7 mouse cellular contexts compared by ENCODE assay signal in genomic region chr7:144798471-144798870, GRCm38 (mm10). TPM values are rescaled to one million over a fixed set of nuclear protein-coding genes. Genes with fewer than 3 reads are reported as not detected.
DNase-seq lines count a peak whose midpoint lies in the region; ATAC-seq and TF ChIP-seq lines count a peak whose summit lies in the region.

No protein-coding gene starts in this region.

- no peaks in the 10 kb centered on the region for H3K9me3 ChIP-seq in midbrain, embryonic 10.5 days (replicated peaks)
- no peaks in the 10 kb centered on the region for H3K9me3 ChIP-seq in midbrain, embryonic 16.5 days (replicated peaks; ENCODE audit: control insufficient read depth, low read length, poor library complexity, severe bottlenecking)
- H3K9me3 ChIP-seq in hindbrain, embryonic 12.5 days (replicated peaks): no peaks in the 10 kb centered on the region
- H3K9me3 ChIP-seq in liver, postnatal 0 days (ENCODE audit: low read length): no peaks in the 10 kb centered on the region

- H3K36me3 ChIP-seq in midbrain, embryonic 10.5 days: no peaks in the 10 kb centered on the region
- H3K36me3 ChIP-seq in midbrain, embryonic 16.5 days (ENCODE audit: control insufficient read depth, insufficient read depth, low read length): no peaks in the 10 kb centered on the region
- no peaks in the 10 kb centered on the region for H3K36me3 ChIP-seq in hindbrain, embryonic 12.5 days
- no peaks in the 10 kb centered on the region for H3K36me3 ChIP-seq in liver, postnatal 0 days (replicated peaks; ENCODE audit: insufficient read depth, low read length)

- no peak for TF ChIP-seq EP300 in liver, postnatal 0 days (IDR thresholded peaks at IDR 0.05; ENCODE audit: low read depth)

- no peak for ATAC-seq in midbrain, embryonic 16.5 days
- peak; percentile 77 for ATAC-seq in common myeloid progenitor, adult 5-6 weeks (replicated peaks; ENCODE audit: low read depth, poor library complexity, severe bottlenecking)
- ATAC-seq in hindbrain, embryonic 12.5 days (ENCODE audit: low FRiP score): peak; percentile 38; the same call in 1 of the 2 replicates
- ATAC-seq in liver, postnatal 0 days: no peak

- WGBS in midbrain, embryonic 10.5 days: 37% methylated on average over 1 of the region's 1 CpGs
- 44% methylated on average over 1 of the region's 1 CpGs for WGBS in midbrain, embryonic 16.5 days
- 41% methylated on average over 1 of the region's 1 CpGs for WGBS in hindbrain, embryonic 12.5 days
- 38% methylated on average over 1 of the region's 1 CpGs for WGBS in liver, postnatal 0 days (ENCODE audit: insufficient replicate concordance)

- H3K9ac ChIP-seq in midbrain, embryonic 16.5 days (ENCODE audit: low read depth, low read length): no peak overlapping the region
- no peak overlapping the region for H3K9ac ChIP-seq in hindbrain, embryonic 12.5 days
- H3K9ac ChIP-seq in liver, postnatal 0 days (replicated peaks): no peak overlapping the region

- peaks cover 6% of the 10 kb centered on the region for H3K4me1 ChIP-seq in midbrain, embryonic 10.5 days
- H3K4me1 ChIP-seq in midbrain, embryonic 16.5 days (ENCODE audit: control insufficient read depth, insufficient read depth, low read length): no peaks in the 10 kb centered on the region; the same call in 1 of the 2 replicates
- H3K4me1 ChIP-seq in hindbrain, embryonic 12.5 days: peaks cover 11% of the 10 kb centered on the region
- H3K4me1 ChIP-seq in liver, postnatal 0 days (ENCODE audit: insufficient read depth): peaks cover 3% of the 10 kb centered on the region; the same call in 1 of the 2 replicates

- no peak overlapping the region for H3K4me2 ChIP-seq in midbrain, embryonic 16.5 days (ENCODE audit: low read length)
- no peak overlapping the region for H3K4me2 ChIP-seq in hindbrain, embryonic 12.5 days (replicated peaks)
- H3K4me2 ChIP-seq in liver, postnatal 0 days (ENCODE audit: low read depth, low read length): no peak overlapping the region

- TF ChIP-seq CTCF in liver, postnatal 0 days (IDR thresholded peaks at IDR 0.05; ENCODE audit: low read depth): peak; percentile 65

- peaks cover 25% of the 10 kb centered on the region for H3K27me3 ChIP-seq in midbrain, embryonic 10.5 days (ENCODE audit: low read depth, poor library complexity, severe bottlenecking)
- no peaks in the 10 kb centered on the region; the same call in 1 of the 2 replicates for H3K27me3 ChIP-seq in midbrain, embryonic 16.5 days (ENCODE audit: control insufficient read depth, insufficient read depth, low read depth, low read length)
- peaks cover 12% of the 10 kb centered on the region for H3K27me3 ChIP-seq in hindbrain, embryonic 12.5 days
- no peaks in the 10 kb centered on the region for H3K27me3 ChIP-seq in liver, postnatal 0 days (ENCODE audit: insufficient read depth, low read length)

- DNase-seq in midbrain, embryonic 10.5 days (ENCODE audit: low spot score): peak; percentile 54
- DNase-seq in liver, postnatal 0 days: no peak
- peak; percentile 25 for DNase-seq in right cerebral cortex, postnatal 4 days
- DNase-seq in urinary bladder, postnatal 4 days (ENCODE audit: low spot score in 2 of 2): no peak

- no peak overlapping the region for H3K4me3 ChIP-seq in midbrain, embryonic 10.5 days
- H3K4me3 ChIP-seq in midbrain, embryonic 16.5 days (ENCODE audit: low read depth, low read length): no peak overlapping the region
- H3K4me3 ChIP-seq in hindbrain, embryonic 12.5 days: no peak overlapping the region
- H3K4me3 ChIP-seq in liver, postnatal 0 days (ENCODE audit: low read depth, low read length): no peak overlapping the region

- H3K27ac ChIP-seq in midbrain, embryonic 10.5 days (replicated peaks): peak overlapping the region; percentile 42; the same call in 1 of the 2 replicates
- H3K27ac ChIP-seq in midbrain, embryonic 16.5 days (ENCODE audit: low read length): no peak overlapping the region
- no peak overlapping the region for H3K27ac ChIP-seq in hindbrain, embryonic 12.5 days
- no peak overlapping the region for H3K27ac ChIP-seq in liver, postnatal 0 days (ENCODE audit: low read depth)

RNA-seq across cellular contexts. Expression of gene Fgf3, which starts 39.4 kb away (rescaled TPM):
- 2.9 TPM in 2 replicates for polyA plus RNA-seq in midbrain, embryonic 10.5 days (2016; fragmentation: Nextera tagmentation; extraction: Ambion mirVana)
- 1.4 and 2.0 TPM in 2 replicates for polyA plus RNA-seq in midbrain, embryonic 16.5 days (2015; fragmentation: Nextera tagmentation; extraction: Ambion mirVana)
- 4.2 and 7.8 TPM in 2 replicates for total RNA-seq in common myeloid progenitor, adult 5-6 weeks (2017)
- polyA plus RNA-seq in hindbrain, embryonic 12.5 days (2016; fragmentation: Nextera tagmentation; extraction: Ambion mirVana): 1.9 and 2.1 TPM in 2 replicates
- polyA plus RNA-seq in liver, postnatal 0 days (2015; fragmentation: Nextera tagmentation; extraction: Ambion mirVana): not detected in 2 replicates

RNA-seq across cellular contexts. Expression of gene Ano1, which starts 46.7 kb away (rescaled TPM):
- polyA plus RNA-seq in midbrain, embryonic 10.5 days (2016; fragmentation: Nextera tagmentation; extraction: Ambion mirVana): 29.4 and 41.5 TPM in 2 replicates
- polyA plus RNA-seq in midbrain, embryonic 16.5 days (2015; fragmentation: Nextera tagmentation; extraction: Ambion mirVana): 9.8 and 11.2 TPM in 2 replicates
- total RNA-seq in common myeloid progenitor, adult 5-6 weeks (2017): not detected in 2 replicates
- 6.9 and 7.5 TPM in 2 replicates for polyA plus RNA-seq in hindbrain, embryonic 12.5 days (2016; fragmentation: Nextera tagmentation; extraction: Ambion mirVana)
- polyA plus RNA-seq in liver, postnatal 0 days (2015; fragmentation: Nextera tagmentation; extraction: Ambion mirVana): 0.47 and 1.1 TPM in 2 replicates

RNA-seq across cellular contexts. Expression of gene Fgf4, which starts 48.7 kb away (rescaled TPM):
- polyA plus RNA-seq in midbrain, embryonic 10.5 days (2016; fragmentation: Nextera tagmentation; extraction: Ambion mirVana): 0.07 TPM in 1 of 2 replicates, not detected in the other
- polyA plus RNA-seq in midbrain, embryonic 16.5 days (2015; fragmentation: Nextera tagmentation; extraction: Ambion mirVana): not detected in 2 replicates
- not detected in 2 replicates for total RNA-seq in common myeloid progenitor, adult 5-6 weeks (2017)
- 0.13 and 0.46 TPM in 2 replicates for polyA plus RNA-seq in hindbrain, embryonic 12.5 days (2016; fragmentation: Nextera tagmentation; extraction: Ambion mirVana)
- not detected in 2 replicates for polyA plus RNA-seq in liver, postnatal 0 days (2015; fragmentation: Nextera tagmentation; extraction: Ambion mirVana)

Comparison
In these comparisons a context has a peak if more than half of its experiments do, and no peak if none do; other contexts are left out.
1. DNase-seq: peak in midbrain, embryonic 10.5 days (single experiment) and right cerebral cortex, postnatal 4 days (single experiment); none in liver, postnatal 0 days (single experiment) and urinary bladder, postnatal 4 days (0 of 2).
2. ATAC-seq: peak in common myeloid progenitor, adult 5-6 weeks (single experiment) and hindbrain, embryonic 12.5 days (single experiment); none in midbrain, embryonic 16.5 days (single experiment) and liver, postnatal 0 days (single experiment).